Mouse (Mus musculus) MEL (cell line): ENCODE results near the gene Ubac2. TPM values are rescaled to one million over a fixed set of nuclear protein-coding genes. Genes with fewer than 3 reads are reported as not detected.
A peak's percentile ranks its signal among the peaks of the same experiment; 100 is the strongest.

Experiments used
- DNase-seq: peaks from one replicate; pipeline ENCODE4 v3.0.0; 2011; ENCODE audit warnings: low read depth, low spot score
- H3K27ac ChIP-seq: 2 replicates; pipeline ENCODE4 v1.5.1; 2012; ENCODE audit warnings: low read depth, mild to moderate bottlenecking, control low read depth, low read length, moderate library complexity; ENCODE audit not compliant: control insufficient read depth
- H3K27me3 ChIP-seq, 2 experiments: fragments of 150-350 bp in 1 of 2; sonication (generic) in 1 of 2; 2 replicates each; pipeline ENCODE4 v1.6.1; 2012; ENCODE audit warnings: low read length in 2 of 2, mild to moderate bottlenecking in 2 of 2, improper control_type of control experiment in 1 of 2, moderate library complexity in 1 of 2; ENCODE audit not compliant: insufficient read depth in 2 of 2, control insufficient read depth in 1 of 2
- H3K36me3 ChIP-seq, 2 experiments: 2 replicates each; pipeline ENCODE4 v1.6.1; 2012 to 2014; ENCODE audit warnings: low read length in 2 of 2, improper control_type of control experiment in 1 of 2, inconsistent platforms in 1 of 2, mild to moderate bottlenecking in 1 of 2; ENCODE audit not compliant: insufficient read depth in 2 of 2, control insufficient read depth in 1 of 2
- H3K4me1 ChIP-seq, 2 experiments: fragments of 150-350 bp in 1 of 2; sonication (generic) in 1 of 2; 2 replicates each; pipeline ENCODE4 v1.6.1; 2012; ENCODE audit warnings: low read length in 2 of 2, improper control_type of control experiment in 1 of 2, mild to moderate bottlenecking in 1 of 2; ENCODE audit not compliant: insufficient read depth in 2 of 2, control insufficient read depth in 1 of 2
- H3K4me3 ChIP-seq, 2 experiments: fragments of 150-350 bp in 1 of 2; sonication (generic) in 1 of 2; 2 replicates each; pipeline ENCODE4 v1.5.1; 2012; ENCODE audit warnings: low read depth in 2 of 2, low read length in 2 of 2, mild to moderate bottlenecking in 2 of 2, moderate library complexity in 2 of 2, control low read depth in 1 of 2, improper control_type of control experiment in 1 of 2; ENCODE audit not compliant: control insufficient read depth in 1 of 2, insufficient read depth in 1 of 2
- H3K79me2 ChIP-seq: 2 replicates; pipeline ENCODE4 v1.6.1; 2012; ENCODE audit warnings: mild to moderate bottlenecking, low read length, moderate library complexity; ENCODE audit not compliant: control insufficient read depth, poor library complexity, insufficient read depth
- H3K9ac ChIP-seq: 2 replicates; pipeline ENCODE4 v1.6.1; 2012; ENCODE audit warnings: low read depth, mild to moderate bottlenecking, control low read depth, low read length, moderate library complexity; ENCODE audit not compliant: control insufficient read depth, poor library complexity, severe bottlenecking
- H3K9me3 ChIP-seq: fragments of 150-350 bp; sonication (generic); replicated peaks from 2 replicates; pipeline ENCODE4 v1.6.1; 2012; ENCODE audit warnings: mild to moderate bottlenecking, low read length, improper control_type of control experiment, moderate library complexity; ENCODE audit not compliant: insufficient read depth
- CTCF ChIP-seq, 3 experiments: IDR thresholded peaks in 2 of 3; conservative IDR thresholded peaks in 1 of 3; 2 replicates each; pipeline ENCODE4 v1.5.1; 2011 to 2012; ENCODE audit warnings: low read length in 3 of 3, low read depth in 2 of 3, mild to moderate bottlenecking in 2 of 3, improper control_type of control experiment in 1 of 3, inconsistent platforms in 1 of 3, mixed read lengths in 1 of 3, moderate library complexity in 1 of 3; ENCODE audit not compliant: control insufficient read depth in 1 of 3, insufficient read depth in 1 of 3, poor library complexity in 1 of 3, severe bottlenecking in 1 of 3
- ELF1 ChIP-seq: IDR thresholded peaks from 2 replicates; pipeline ENCODE4 v1.6.1; 2014; ENCODE audit warnings: low read depth, mild to moderate bottlenecking, inconsistent platforms, low read length, improper control_type of control experiment, moderate library complexity
- EP300 ChIP-seq, 2 experiments: IDR thresholded peaks; 2 replicates each; pipeline ENCODE4 v1.6.1; 2011; ENCODE audit warnings: improper control_type of control experiment in 2 of 2, low read length in 2 of 2, low read depth in 1 of 2, mild to moderate bottlenecking in 1 of 2
- GATA1 ChIP-seq: IDR thresholded peaks from 2 replicates; pipeline ENCODE4 v1.6.1; 2011; ENCODE audit warnings: low read depth, low read length, improper control_type of control experiment
- HCFC1 ChIP-seq: IDR thresholded peaks from 2 replicates; pipeline ENCODE4 v1.6.1; 2012; ENCODE audit warnings: low read depth, mild to moderate bottlenecking, inconsistent platforms, low read length, improper control_type of control experiment, moderate library complexity
- MAFK ChIP-seq: IDR thresholded peaks from 2 replicates; pipeline ENCODE4 v1.6.1; 2011; ENCODE audit warnings: low read depth, mild to moderate bottlenecking, low read length, improper control_type of control experiment, borderline replicate concordance
- MAX ChIP-seq: IDR thresholded peaks from 2 replicates; pipeline ENCODE4 v1.6.1; 2011; ENCODE audit warnings: low read length, improper control_type of control experiment
- MEF2A ChIP-seq: IDR thresholded peaks from 2 replicates; pipeline ENCODE4 v1.6.1; 2014; ENCODE audit warnings: low read depth, mild to moderate bottlenecking, inconsistent platforms, low read length, improper control_type of control experiment; ENCODE audit not compliant: poor library complexity, insufficient replicate concordance, severe bottlenecking; ENCODE audit errors: extremely low read depth
- MYB ChIP-seq: IDR thresholded peaks from 2 replicates; pipeline ENCODE4 v1.6.1; 2011; ENCODE audit warnings: mild to moderate bottlenecking, low read depth, low read length, improper control_type of control experiment
- POLR2A ChIP-seq, 2 experiments: IDR thresholded peaks; 2 replicates each; pipeline ENCODE4 v1.6.1; 2011 to 2012; ENCODE audit warnings: low read length in 2 of 2, mild to moderate bottlenecking in 2 of 2, control low read depth in 1 of 2, improper control_type of control experiment in 1 of 2, low read depth in 1 of 2, moderate library complexity in 1 of 2; ENCODE audit not compliant: control insufficient read depth in 1 of 2, insufficient read depth in 1 of 2, poor library complexity in 1 of 2
- POLR2AphosphoS5 ChIP-seq: IDR thresholded peaks from 2 replicates; pipeline ENCODE4 v1.6.1; 2012; ENCODE audit warnings: low read depth, borderline replicate concordance, mild to moderate bottlenecking, inconsistent platforms, low read length, moderate library complexity, mixed read lengths
- polyA plus RNA-seq, 2 experiments: library from polyadenylated mRNA; stranded (reverse) in 1 of 2; unstranded in 1 of 2; fragments of >175 nt in 1 of 2; fragments of >200 nt in 1 of 2; gene quantifications; 2 replicates each; pipeline versions ENCODE4 v1.2.1 to v1.2.4; 2012; ENCODE audit warnings: low replicate concordance in 2 of 2, low read depth in 1 of 2; ENCODE audit not compliant: insufficient read length in 2 of 2, insufficient read depth in 1 of 2, missing spikeins in 1 of 2
- total RNA-seq: library from RNA; depleted of rRNA; stranded (reverse); fragments of 300-350 nt; gene quantifications from 2 replicates; pipeline ENCODE4 v1.2.3, GENCODE M21; 2012; rRNA removed

Gene Ubac2
- total and polyA plus RNA-seq, 3 experiments, result 32.9 to 44.8 TPM; not detected in 1

DNA sequence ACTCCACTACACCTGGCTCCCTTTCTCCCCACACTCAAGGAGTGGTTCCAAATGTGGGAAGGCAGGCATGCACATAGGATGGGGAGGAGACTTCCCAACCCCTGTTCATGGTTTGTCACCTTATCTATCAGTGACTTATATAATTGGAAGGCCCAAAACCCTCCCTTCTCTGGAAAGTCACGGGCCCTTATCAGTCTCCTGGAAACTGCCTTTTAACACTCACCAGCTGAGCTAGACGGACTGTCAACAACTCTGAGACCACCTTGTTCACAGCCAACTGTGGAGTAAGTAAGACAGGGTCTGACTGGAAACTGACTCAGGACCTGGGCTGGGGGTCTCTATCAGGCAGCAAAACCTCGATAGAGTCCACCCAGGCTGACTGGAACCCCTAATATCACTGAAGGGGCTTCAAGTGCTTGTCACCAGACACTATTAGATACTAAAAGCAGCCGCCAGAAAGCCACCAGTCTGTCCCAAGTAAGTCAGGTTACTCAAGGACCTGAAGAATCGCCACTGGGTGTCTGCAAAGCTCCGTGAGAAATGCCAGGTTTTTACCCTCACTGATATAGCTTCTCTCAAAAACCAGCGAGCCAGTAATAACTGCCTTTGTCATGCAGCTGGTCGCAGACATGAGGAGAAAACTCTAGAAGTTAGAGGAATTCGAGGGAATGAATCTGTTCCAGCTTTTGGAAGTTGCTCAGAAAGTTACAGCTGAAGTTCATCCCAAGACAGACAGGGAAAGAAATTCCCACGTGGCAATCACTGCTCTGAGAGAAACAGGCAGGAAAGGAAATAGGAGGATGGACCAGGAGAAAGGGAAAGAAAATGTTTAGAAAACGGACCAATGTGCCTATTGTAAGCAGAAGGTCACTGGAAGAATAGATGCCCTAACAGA is 190.6 kb downstream of the Ubac2 start (continued):
- TF ChIP-seq POLR2AphosphoS5 (no peak), CTCF (IDR thresholded peaks at IDR 0.05 in 2 of 3, conservative IDR thresholded peaks at IDR 0.05 in 1 of 3; ENCODE audit: control insufficient read depth in 1 of 3, insufficient read depth in 1 of 3, low read depth in 2 of 3, low read length in 3 of 3, poor library complexity in 1 of 3, severe bottlenecking in 1 of 3) (no peak), POLR2A (IDR thresholded peaks at IDR 0.05; ENCODE audit: control insufficient read depth in 1 of 2, insufficient read depth in 1 of 2, low read depth in 1 of 2, low read length in 2 of 2, poor library complexity in 1 of 2) (no peak), GATA1 (peak; percentile 59; the same call in 1 of the 2 replicates)

DNA sequence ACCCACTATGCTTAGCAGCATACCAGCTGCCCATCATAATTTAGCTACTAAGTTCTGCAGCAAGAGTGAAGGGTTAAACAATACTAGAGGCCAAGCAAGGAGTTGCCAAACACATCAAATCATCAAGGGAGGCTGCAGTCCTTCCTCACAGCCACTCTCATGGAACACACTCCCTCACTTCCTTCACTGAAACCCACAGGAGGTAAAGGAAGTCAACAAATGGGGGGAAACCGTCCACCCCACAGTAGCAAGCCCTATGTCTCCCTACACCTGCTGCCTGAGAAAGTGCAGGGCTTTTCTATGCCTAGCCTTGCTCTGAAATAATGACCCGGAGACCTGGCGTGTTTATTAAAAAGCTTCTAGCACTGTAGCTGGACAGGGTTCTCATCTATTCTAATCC is 191.5 kb downstream of the Ubac2 start:
- Histone ChIP-seq H3K4me3 (no peak overlapping the region), H3K79me2 (no peaks in the 10 kb centered on the region), H3K36me3 (peaks cover 0 to 6% of the 10 kb centered on the region in 2 experiments; a peak in 1 of 4 replicates), H3K4me1 (peaks cover 9 to 21% of the 10 kb centered on the region in 2 experiments), H3K27me3 (no peaks in the 10 kb centered on the region), H3K9ac (no peak overlapping the region), H3K27ac (no peak overlapping the region)
- DNase-seq, result no peak
- no peak for TF ChIP-seq MYB
- no peak for TF ChIP-seq MEF2A
- TF ChIP-seq EP300 (IDR thresholded peaks at IDR 0.05; ENCODE audit: low read depth in 1 of 2, low read length in 2 of 2), result no peak
- TF ChIP-seq MAFK, result no peak
- no peak for TF ChIP-seq ELF1
- TF ChIP-seq MAX, result no peak
- no peak for TF ChIP-seq HCFC1
- TF ChIP-seq, all 39 proteins: peak for 0
- H3K9me3 ChIP-seq, result no peaks in the 10 kb centered on the region

Other genes with a start within 250 kb of the Ubac2 start
- gene Dock9, start 80.8 kb upstream of the Ubac2 start, total RNA-seq, result 5.6 and 6.3 TPM in 2 replicates
- gene Dock9, start 80.8 kb upstream of the Ubac2 start, polyA plus RNA-seq, result 1 to 10 TPM in 1 of 2 experiments, not detected in 1; 9.4 TPM
- 0.15 and 0.20 TPM in 2 replicates for gene Gpr18, start 37.2 kb downstream of the Ubac2 start, total RNA-seq
- gene Gpr18, start 37.2 kb downstream of the Ubac2 start, polyA plus RNA-seq, result under 1 TPM in 1 of 2 experiments, not detected in 1; 0.06 TPM
- gene Gpr183, start 86.6 kb downstream of the Ubac2 start, total RNA-seq, result 0.04 and 0.07 TPM in 2 replicates
- under 1 TPM in 1 of 2 experiments, not detected in 1; 0.06 TPM for gene Gpr183, start 86.6 kb downstream of the Ubac2 start, polyA plus RNA-seq
- not detected in 2 replicates for gene Timm8a2, start 156.1 kb downstream of the Ubac2 start, total RNA-seq
- gene Timm8a2, start 156.1 kb downstream of the Ubac2 start, polyA plus RNA-seq, result under 1 TPM in 1 of 2 experiments, not detected in 1; 0.18 TPM
- 55.8 and 59.6 TPM in 2 replicates for gene Tm9sf2, start 228.4 kb downstream of the Ubac2 start, total RNA-seq
- gene Tm9sf2, start 228.4 kb downstream of the Ubac2 start, polyA plus RNA-seq, result 10 to 100 TPM in 1 of 2 experiments, not detected in 1; 62.7 TPM